Mouse (Mus musculus): Measurements from ENCODE around the gene Arsg.

- no peak for TF ChIP-seq USF2 (conservative IDR thresholded peaks at IDR 0.05; ENCODE audit: low read depth, low read length)
- TF ChIP-seq MYC (IDR thresholded peaks at IDR 0.05; ENCODE audit: low read depth, low read length): no peak; the same call in 1 of the 2 replicates
- peak; percentile 72 for TF ChIP-seq EP300 (IDR thresholded peaks at IDR 0.05; ENCODE audit: low read length)
- TF ChIP-seq JUND (conservative IDR thresholded peaks at IDR 0.05; ENCODE audit: low read depth, low read length): no peak
- TF ChIP-seq MXI1 (IDR thresholded peaks at IDR 0.05; ENCODE audit: low read depth, low read length): no peak
- TF ChIP-seq ETS1 (conservative IDR thresholded peaks at IDR 0.05; ENCODE audit: low read depth, low read length): peak; percentile 67
- no peak for TF ChIP-seq JUN (IDR thresholded peaks at IDR 0.05; ENCODE audit: insufficient read depth, low read depth, low read length)
- no peak for TF ChIP-seq CTCF (conservative IDR thresholded peaks at IDR 0.05 in 1 of 2, IDR thresholded peaks at IDR 0.05 in 1 of 2; ENCODE audit: low read depth in 2 of 2, low read length in 2 of 2)
- peak; percentile 59 for TF ChIP-seq BHLHE40 (IDR thresholded peaks at IDR 0.05; ENCODE audit: low read depth, low read length)
- TF ChIP-seq POLR2A (IDR thresholded peaks at IDR 0.05; ENCODE audit: low read depth, low read length): no peak
- TF ChIP-seq MAFK (IDR thresholded peaks at IDR 0.05; ENCODE audit: insufficient replicate concordance, low read length): no peak
Measured at GRCm38 (mm10) chr11:109496996-109497714, 24.0 kb downstream of the Arsg start.

Data from CH12.LX (cell line).